Mouse (Mus musculus) heart, adult 18-20 months (tissue): Measurements from ENCODE around the gene Pear1. TPM values are rescaled to one million over a fixed set of nuclear protein-coding genes. Genes with fewer than 3 reads are reported as not detected.
A peak's percentile ranks its signal among the peaks of the same experiment; 100 is the strongest.

Experiments
- DNase-seq, 2 experiments: peaks; one replicate each; pipeline ENCODE4 v3.0.0; 2021 to 2022; ENCODE audit warnings: mixed read lengths in 1 of 2
- total RNA-seq, 2 experiments: library from RNA; stranded (reverse); gene quantifications; 2 replicates each; pipeline ENCODE4 v1.2.3; 2021

The Pear1 gene
- total RNA-seq, 2 experiments from 2014 or later, result 14.0 to 15.6 TPM

DNA sequence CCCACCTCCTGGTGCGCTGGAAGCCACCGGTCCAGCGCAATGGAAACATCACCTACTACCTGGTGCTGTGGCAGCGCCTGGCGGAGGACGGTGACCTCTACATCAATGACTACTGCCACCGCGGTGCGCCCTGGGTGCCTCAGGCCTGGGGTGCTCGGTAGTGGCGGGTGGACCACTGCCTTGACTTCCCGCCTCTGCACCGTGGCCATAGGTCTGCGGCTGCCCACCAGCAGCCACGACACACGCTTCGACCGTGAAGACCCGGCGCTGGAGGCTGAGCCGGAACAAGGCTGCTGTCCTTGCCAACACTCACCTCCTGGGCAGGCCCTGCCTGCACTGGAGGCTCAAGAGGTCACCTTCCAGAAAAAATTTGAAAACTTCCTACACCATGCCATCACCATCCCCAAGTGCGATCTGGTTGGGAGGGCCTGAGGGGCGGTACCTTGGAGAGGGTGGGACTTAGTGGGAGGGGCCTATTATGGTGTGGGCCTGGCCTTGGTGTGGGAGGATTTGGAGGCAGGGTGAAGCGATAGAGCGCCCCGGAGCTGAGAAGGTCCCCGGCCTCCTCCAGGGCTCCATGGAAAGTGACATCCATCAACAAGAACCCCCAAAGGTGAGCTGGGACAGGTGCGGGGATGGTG lies 14.7 kb downstream of the Pear1 start:
- DNase-seq, result no peak

DNA sequence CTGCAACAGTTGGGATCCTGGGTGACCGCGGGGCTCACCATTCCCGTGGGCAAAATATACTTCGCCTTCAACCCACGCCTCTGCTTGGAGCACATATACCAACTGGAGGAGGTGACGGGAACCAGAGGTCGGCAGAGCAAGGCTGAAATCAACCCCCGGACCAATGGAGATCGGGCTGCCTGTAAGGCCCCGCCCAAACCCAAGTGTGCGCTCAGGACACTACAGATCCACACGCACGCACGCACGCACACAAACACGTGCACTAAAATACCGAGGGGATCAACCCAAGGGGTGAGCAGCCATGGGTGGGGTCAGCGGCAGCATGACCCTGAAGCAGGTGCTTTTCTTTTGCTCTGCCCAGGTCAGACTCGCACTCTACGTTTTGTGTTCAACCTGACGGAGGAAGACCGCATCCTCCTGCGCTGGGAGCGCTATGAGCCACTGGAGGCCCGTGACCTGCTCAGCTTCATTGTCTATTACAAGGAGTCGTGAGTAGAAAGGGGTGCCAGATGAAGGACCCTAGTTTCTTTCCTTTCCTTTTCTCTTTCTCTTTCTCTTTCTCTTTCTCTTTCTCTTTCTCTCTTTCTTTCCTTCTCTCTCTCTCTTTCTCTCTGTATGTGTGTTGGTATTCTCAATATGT lies 19.9 kb downstream of the Pear1 start:
- no peak for DNase-seq

DNA sequence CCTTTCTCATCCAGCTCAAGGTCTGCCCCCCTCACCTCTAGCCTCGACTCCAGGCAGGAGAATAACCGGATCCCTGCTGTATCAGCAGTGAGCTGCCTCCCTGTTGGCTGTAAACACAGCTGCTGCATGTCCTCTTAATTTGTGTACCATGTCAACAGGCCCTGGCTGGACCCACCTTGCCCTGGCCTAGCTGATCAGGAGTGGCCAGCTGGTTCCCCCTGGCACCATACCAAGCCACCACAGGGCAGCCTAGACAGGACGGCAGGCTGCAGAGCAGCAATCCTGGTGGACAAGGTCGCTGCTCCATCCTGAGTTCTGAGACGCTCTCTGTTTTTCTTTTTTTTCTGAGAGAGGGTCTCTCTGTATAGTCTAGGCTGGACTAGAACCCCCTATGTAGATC lies 22.4 kb downstream of the Pear1 start:
- DNase-seq, result no peak

DNA sequence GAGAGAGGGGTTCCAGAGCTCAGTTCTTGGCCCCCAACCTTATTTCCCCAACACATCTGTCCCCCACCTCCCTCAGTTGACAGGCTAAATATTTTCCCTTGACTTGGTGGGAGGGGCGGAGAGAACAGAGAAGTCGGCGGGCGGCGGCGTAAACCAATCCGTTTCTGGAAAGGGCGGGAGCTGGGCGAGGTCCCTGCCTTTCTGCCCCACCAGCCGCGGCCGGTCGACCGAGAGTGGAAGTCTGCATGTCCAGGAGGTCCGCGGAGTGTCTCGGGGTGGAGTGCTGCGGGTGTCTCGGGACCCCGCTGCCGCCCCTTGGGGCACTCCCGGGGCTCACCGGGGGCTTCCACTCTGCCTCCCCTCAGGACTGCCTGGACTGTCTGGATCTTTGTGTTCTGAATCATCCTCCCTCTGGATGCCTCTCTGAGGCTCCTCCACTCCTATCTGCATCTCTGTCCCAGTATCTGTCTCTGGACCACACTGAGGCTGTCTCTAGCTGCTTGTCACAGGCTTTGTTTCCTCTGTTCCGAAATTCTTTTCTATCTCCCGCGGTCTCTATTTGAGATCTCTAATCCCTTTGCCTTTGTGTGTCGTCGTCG lies 27.3 kb downstream of the Pear1 start, which contains the start of gene Insrr:
Gene Insrr (plus strand): TSS at position 216 of the 599 bp plus-strand sequence.
- DNase-seq, result peak; percentile 51 to 55

DNA sequence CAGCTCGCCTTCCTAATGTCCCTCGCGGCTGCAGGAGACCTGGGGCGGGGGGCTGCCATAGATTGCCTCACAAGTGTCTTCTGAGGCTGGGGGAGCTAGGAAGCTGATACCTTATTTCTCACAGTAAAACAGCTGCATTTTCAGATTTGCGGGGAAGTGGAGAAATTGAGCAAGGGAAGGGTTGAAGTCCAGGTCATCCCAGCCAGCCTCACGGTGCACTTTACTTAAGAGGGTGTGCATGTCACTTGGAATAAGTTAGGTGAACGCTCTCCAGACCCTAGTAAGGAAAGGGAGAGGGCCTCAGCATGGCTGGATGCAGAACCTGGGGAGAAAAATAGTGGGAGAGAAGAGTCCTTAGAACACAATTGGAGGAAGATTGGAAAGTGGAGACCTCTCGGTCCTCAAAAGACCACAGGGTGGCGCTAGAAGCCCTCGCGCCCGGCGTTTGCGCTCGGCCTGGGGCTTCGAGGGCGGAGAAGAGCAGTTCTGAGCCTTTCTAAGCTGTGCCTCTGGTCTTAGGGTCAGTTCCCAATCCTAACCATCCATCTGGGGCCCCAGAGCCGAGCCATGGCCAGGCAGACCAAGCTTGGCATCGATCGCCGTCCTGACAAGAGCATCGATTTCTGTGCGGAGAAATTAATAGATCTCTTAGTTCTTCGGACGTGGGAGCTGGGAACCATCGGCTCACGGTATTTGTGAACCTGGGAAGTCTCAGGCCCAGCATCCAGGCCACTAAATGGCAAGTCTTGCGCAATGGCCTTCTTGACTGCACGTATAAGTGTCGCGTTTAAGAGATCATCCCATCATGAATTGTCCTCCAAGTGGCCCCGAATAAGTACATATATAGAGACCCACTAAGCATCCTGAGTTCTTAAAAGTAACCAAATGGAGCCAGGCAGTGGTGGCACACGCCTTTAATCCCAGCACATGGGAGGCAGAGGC lies 28.5 kb downstream of the Pear1 start:
- peak; percentile 56 to 79 for DNase-seq

DNA sequence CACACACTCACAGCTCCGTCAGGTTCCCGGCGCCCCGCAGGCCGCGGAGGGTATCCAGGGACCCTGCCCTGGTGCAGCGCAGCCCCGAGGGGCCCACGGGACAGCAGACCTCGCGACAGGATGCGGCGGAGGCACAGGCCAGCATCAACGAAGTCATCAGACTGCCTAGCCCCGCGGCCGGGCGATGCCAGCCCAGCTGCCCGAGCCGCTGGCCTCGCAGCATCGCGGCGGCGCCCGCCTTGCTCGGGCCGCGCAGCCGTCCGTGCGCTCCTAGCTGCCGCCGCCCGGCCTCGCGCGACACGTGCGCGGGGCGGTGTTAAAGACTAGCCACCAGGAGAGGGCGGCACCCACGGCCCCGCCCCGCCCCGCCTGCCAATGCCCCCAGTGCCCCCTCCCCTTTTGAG lies 29.2 kb downstream of the Pear1 start, which contains the start of gene Ntrk1:
Gene Ntrk1 (minus strand): TSS at position 241 of the 404 bp plus-strand sequence.
- DNase-seq, result no peak

DNA sequence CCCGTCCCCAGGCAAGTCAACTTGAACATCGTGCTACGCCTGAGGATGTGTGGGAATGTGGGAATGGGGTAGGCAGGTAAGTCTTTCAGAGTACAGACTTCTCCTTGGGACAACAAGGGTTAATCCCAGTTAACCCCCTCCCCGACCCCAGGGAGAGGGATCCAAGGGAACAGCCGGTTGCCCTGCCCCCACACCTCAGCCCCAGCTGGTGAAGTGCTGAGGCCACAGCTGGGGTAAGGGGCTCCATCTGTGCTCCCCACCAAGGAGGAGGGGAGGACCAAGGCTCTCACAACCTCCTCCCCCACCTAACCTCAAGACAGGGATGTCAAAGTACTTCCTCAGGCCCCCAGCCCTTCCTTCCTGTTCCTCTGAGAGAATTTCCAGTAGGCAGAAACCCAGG lies 34.3 kb downstream of the Pear1 start:
- DNase-seq, result no peak

DNA sequence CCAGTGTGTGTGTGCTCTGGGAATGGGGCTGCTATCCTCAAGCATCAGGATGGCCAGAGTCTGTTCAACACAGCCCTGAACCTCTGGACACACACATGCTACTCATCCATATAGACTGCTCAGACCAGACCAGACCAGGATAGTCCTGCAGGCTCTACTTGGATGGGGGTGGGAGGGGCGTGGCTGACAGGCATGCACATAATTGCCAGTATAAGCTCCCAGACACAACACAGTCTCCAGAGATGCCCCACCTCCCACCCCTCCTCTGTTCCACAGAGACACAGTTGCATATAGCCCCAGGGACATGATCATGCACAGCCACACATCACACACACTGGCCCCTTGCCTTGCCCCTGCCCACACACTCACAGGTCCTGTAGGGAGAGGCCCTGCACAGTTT lies 34.9 kb downstream of the Pear1 start:
- no peak for DNase-seq

DNA sequence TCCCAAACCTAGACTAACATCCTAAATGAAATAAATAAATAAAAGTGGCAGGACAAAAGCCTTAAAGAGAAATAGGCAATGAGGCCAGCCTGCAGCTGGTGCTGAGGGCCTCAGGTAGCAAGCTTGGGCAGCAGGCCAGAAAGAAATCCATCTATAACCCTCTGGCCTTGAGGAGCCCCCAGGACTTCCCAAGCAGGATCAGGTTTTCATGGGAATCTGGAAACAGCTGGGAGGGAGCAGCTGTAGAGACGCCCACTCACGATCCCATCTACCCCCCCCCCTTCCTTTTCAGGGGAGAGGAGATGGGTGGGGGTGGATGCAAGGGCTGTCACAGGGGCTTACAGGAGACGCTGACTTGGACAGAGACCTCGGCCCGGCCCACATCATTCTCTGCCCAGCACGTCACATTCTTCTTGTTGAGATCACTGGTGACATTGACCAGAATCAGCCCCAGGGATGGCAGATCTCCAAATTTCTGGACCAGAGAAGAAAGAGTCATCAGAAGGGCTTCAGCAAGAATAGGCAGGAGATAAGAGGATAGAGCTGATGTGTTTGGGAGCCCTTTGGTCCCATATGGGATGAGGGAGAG lies 38.4 kb downstream of the Pear1 start:
- no peak for DNase-seq

DNA sequence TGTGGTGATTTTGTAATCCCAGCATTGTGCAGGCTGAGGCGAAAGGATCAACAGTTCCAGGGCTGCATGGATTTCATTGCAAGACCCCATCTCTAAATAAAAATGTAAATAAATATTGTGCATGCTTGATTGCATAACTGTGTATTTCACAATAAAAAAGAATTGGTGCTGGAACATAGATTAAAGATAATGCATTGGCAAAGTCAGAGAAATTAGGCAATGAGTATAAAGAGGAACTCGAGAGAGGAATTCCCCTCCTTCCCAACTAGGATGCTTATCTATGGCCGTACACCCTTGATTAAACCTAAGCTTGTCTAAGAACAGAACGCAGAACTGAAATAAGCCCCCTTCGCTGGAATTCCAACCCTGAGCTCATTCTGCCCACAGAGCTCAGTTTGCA lies 39.0 kb downstream of the Pear1 start:
- DNase-seq, result no peak

DNA sequence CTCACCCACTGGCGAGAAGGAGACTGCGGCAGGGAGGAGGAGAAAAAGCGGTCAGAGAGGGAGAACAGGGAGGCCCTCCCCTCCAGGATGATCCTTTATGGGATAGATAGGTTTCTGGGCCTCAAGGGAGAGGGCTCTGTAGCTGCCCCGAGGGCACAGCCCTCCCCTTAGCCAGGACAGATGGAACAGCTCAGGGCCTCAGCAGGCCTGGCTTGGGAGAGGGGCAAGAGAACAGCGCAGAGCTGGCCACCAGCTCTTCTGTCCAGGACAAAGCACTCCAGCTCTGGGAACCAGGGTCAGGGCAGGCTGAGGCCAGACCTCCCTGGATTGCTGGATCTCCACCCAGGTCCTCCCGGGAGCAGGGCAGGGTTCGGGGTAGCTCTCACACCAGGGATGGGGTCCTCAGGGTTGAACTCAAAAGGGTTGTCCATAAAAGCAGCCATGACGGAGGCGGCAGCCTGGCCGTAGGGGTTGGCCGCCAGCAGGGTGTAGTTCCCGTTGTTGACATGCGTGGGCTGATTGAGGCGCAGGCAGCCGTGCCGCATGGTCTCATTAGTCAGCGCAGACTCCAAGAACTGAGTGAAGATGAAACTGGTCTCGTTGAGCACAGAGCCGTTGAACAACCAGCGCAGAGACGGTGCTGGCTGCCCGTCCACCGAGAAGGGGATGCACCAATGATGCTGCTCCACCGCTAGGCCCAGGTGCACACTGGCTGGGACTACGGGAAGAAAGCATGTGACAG lies 40.7 kb downstream of the Pear1 start:
- DNase-seq, result no peak

DNA sequence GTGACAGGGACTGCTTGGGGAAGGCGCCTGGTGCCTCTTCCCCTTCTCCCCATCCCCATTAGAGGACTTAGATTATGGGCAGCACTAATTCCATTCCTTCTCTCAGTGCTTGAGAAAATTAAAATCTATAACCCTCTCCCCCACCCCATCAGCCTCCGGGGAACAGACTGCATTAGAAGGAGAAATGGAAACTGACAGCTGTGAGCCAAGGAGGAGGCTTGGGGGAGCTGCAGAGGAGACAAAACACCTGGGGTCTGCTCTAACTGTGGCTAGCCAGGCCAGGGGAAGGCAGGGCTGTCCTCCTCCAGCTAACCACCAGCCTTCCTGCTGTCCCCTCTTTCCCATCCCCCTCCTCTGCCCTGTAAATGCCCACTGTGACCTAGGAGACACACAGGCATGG lies 45.0 kb downstream of the Pear1 start:
- DNase-seq, result no peak

DNA sequence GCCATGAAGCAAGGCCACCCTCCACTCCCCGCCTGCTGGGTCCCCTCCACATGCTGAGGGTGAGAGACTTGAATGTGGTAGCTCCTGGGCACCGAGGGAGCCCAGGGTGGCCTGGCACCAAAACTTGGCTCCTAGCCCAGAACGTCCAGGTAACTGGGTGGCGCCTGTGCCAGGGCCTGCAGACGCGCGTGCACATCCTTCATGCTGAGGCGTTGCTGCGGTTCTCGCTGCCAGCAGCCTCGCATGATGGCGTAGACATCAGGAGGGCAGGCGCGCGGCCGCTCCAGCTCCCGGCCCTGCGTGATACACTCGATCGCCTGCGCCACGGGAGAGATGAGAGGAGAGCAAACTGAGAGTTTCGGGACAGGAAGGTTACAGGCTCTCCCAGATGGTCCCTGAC lies 45.8 kb downstream of the Pear1 start:
- DNase-seq, result no peak

DNA sequence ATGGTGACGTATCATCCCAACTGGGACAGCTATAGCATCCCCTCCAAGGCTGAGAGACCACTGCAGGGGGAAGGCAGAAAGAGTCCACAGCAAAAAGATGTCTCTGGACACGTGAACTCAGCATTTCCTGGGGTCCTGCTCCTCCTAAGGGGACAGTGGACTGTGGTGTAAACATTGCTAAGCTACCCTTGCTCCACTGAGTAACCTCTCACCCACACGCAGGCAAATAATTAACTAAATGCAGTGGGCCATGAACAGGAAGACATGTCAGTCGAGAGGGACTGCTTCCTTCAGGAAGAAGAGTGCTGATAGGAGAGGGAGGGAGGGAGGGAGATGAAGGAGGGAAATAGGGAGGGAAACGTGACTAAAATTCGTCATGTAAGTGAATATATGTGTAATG lies 53.0 kb downstream of the Pear1 start:
- DNase-seq, result no peak

DNA sequence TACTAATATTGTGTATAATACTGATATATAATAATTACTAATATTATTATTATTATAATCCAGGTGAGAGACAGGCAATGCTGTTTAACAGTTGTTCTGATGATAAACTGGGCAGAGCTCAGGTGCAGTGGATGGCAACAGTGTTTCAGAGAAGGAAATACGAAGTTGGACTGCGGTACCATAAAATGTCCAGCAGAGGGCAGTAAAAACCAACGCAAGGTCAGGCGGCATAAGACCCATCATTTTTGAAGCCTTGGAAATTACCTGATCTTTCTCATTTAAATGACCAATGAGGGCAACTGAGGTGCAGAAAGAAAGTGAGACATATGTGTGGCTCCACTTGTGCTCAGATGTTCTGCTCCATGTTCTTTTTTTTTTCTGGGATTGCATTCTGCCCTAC lies 53.8 kb downstream of the Pear1 start:
- peak; percentile 38 to 74 for DNase-seq

DNA sequence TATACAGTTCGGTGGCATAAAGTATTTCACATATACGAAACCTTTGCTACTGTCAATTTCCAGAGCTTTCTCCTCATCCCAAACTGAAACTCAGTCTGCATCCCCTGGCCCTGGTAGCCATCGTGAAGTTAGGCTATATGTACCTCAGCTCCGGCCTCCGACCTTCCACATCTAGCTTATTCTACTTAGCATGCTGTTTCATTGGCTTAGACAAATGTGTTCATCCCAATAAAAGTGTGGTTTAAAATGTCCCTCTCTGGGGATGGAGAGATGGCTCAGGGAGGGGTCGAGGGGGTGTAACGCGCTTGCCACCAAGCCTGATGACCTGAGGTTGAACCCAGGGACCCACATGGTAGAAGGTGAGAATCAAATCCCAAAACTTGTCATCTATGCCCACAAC lies 54.6 kb downstream of the Pear1 start:
- DNase-seq, result no peak

DNA sequence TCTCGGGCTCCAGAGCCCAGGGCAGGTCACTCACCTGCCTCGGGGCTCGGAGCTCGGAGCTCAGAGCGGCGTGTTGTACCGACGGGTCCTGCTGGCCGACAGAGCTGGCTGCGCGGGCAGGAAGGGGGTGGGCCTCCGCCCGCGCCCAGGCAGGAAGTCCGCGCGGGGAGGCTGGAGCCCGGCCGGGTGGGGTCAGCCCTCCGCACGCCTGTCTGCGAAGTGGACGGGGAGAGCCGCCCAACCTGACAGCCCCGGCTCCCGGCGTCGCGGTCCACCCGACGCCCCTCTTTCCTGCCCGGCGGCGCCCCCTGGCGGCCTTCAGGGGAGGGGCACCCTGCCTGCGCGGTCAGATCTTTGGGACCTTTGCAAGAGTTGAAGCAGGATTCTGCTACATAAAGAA lies 55.3 kb downstream of the Pear1 start:
- DNase-seq, result peak; percentile 92 to 95

DNA sequence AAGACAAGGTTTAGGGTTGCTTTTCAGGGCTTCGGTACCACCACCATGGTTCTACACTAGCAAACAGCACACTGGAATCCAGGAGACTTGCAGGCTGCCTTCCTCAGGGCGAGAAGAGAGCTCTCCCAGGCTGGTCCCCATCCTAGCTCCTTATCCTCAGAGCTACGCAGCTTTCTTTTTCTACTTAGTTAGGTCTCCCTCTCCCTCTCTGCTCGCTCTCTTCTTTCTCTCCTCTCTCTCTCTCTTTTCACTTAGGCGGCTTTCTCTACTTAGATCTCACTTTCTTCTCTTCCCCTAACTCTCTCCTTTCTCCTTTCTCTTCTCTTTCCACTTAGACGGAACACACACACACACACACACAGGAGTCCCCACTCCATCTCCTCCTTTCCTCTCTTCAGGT lies 55.7 kb downstream of the Pear1 start:
- DNase-seq, result peak in 1 of 2 experiments; percentile 42

DNA sequence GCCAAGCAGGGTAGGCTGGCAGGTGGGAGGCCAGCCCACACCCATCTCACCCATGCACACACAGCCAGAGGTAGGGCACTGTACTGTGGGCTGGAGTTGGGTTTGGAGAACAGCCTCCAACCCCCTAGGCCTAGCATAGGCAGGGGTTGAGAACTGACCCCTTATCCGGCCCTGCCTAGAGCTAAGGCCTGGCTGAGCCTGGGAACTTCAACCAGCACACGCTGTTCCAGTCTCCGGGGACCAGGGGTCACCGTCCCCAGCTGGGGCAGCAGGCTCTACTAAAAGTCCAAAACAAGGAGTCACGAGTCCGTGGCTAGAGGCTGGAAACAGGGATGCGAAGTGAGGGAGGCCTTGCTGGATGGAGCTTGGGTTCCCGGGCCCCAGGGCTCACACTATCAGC lies 56.3 kb downstream of the Pear1 start:
- peak; percentile 65 to 79 for DNase-seq

DNA sequence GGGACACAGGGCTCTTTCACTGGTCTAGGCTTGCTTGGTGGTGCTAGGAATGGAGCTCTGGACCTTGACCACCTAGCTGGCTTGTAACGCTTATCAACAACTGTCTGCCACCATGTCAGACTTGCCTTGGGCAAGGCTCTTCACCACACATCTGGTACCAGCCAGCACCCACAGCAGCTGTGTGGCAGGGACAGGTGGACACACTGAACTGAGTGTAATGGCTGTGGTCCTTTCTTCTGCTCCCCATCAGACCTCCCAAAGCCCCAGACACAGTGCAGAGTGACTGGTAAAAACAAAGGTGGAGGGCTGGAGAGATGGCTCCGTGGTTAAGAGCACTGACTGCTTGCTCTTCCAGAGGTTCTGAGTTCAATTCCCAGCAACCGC lies 57.8 kb downstream of the Pear1 start:
- no peak for DNase-seq

DNA sequence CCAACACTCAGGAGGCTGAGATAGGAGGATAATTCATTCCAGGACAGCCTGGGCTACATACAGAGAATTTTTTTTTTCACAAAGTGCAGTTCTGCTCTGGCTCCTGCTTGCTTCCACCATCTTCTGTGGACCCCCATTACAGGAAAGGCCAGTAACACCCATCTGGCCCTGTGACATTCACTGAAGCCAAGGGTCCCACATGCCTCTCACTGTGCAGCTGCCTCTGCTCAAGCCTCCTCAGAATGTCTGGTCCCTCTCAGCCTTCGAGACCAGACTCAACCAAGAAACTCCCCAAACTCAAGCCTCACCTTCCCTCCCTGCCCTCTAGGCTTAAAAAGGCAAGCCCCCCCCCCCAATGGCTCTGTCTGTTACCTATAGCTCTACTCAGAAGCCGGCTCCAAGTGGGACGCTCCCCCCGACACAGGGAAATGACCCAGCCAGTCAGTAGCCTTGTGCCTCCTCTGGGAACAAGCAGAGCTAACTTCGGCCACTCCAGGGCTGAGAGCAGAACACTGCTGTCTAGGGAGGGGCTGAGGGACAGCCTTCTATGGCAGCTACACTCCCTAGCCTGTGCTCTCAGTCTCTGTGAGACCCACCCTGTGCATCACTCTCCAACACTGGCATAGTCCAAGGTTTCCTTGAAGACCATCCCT lies 58.3 kb downstream of the Pear1 start:
- peak; percentile 42 to 60 for DNase-seq
